Mouse (Mus musculus): ENCODE measurements around the gene Ubash3b.

Ubash3b gene

GRCm38 (mm10) chr9:41136691-41137467 is 24.6 kb downstream of the Ubash3b start:
- DNase-seq (ENCODE audit: low read depth, low spot score) = peak; percentile 77

GRCm38 (mm10) chr9:41136273-41136672 is 25.2 kb downstream of the Ubash3b start:
- no peak for DNase-seq (ENCODE audit: low read depth, low spot score)

GRCm38 (mm10) chr9:41134907-41135306 is 26.6 kb downstream of the Ubash3b start:
- DNase-seq (ENCODE audit: low read depth, low spot score) = no peak

- no peak for DNase-seq (ENCODE audit: low read depth, low spot score)
Measured at GRCm38 (mm10) chr9:41130563-41130962, 30.9 kb downstream of the Ubash3b start.

GRCm38 (mm10) chr9:41129802-41130480 is 31.6 kb downstream of the Ubash3b start:
- DNase-seq (ENCODE audit: low read depth, low spot score) = no peak

GRCm38 (mm10) chr9:41129273-41129672 is 32.2 kb downstream of the Ubash3b start:
- no peak for DNase-seq (ENCODE audit: low read depth, low spot score)

GRCm38 (mm10) chr9:41126723-41127122 is 34.8 kb downstream of the Ubash3b start:
- no peak for DNase-seq (ENCODE audit: low read depth, low spot score)

GRCm38 (mm10) chr9:41124305-41124704 is 37.2 kb downstream of the Ubash3b start:
- no peak for DNase-seq (ENCODE audit: low read depth, low spot score)

- DNase-seq (ENCODE audit: low read depth, low spot score) = no peak
Measured at GRCm38 (mm10) chr9:41122390-41123110, 38.9 kb downstream of the Ubash3b start.

GRCm38 (mm10) chr9:41121701-41122354 is 39.7 kb downstream of the Ubash3b start:
- DNase-seq (ENCODE audit: low read depth, low spot score) = no peak

- DNase-seq (ENCODE audit: low read depth, low spot score) = no peak
Measured at GRCm38 (mm10) chr9:41119958-41120357, 41.5 kb downstream of the Ubash3b start.

- DNase-seq (ENCODE audit: low read depth, low spot score) = no peak
Measured at GRCm38 (mm10) chr9:41118065-41118464, 43.4 kb downstream of the Ubash3b start.

- no peak for DNase-seq (ENCODE audit: low read depth, low spot score)
Measured at GRCm38 (mm10) chr9:41116126-41116525, 45.4 kb downstream of the Ubash3b start.

- DNase-seq (ENCODE audit: low read depth, low spot score) = no peak
Measured at GRCm38 (mm10) chr9:41114367-41114766, 47.1 kb downstream of the Ubash3b start.

- DNase-seq (ENCODE audit: low read depth, low spot score) = no peak
Measured at GRCm38 (mm10) chr9:41109749-41110148, 51.7 kb downstream of the Ubash3b start.

- DNase-seq (ENCODE audit: low read depth, low spot score) = no peak
Measured at GRCm38 (mm10) chr9:41108324-41109180, 52.9 kb downstream of the Ubash3b start.

GRCm38 (mm10) chr9:41105201-41105643 is 56.3 kb downstream of the Ubash3b start:
- DNase-seq (ENCODE audit: low read depth, low spot score) = peak; percentile 81

GRCm38 (mm10) chr9:41103722-41104121 is 57.8 kb downstream of the Ubash3b start:
- DNase-seq (ENCODE audit: low read depth, low spot score) = no peak

- DNase-seq (ENCODE audit: low read depth, low spot score) = no peak
Measured at GRCm38 (mm10) chr9:41102613-41103012, 58.9 kb downstream of the Ubash3b start.

- DNase-seq (ENCODE audit: low read depth, low spot score) = no peak
Measured at GRCm38 (mm10) chr9:41099897-41100296, 61.6 kb downstream of the Ubash3b start.

GRCm38 (mm10) chr9:41099067-41099466 is 62.4 kb downstream of the Ubash3b start:
- no peak for DNase-seq (ENCODE audit: low read depth, low spot score)

Data from A20 (cell line).